Mouse (Mus musculus) kidney, embryonic 16.5 days (tissue): ENCODE data around the gene Lypd5. TPM values are rescaled to one million over a fixed set of nuclear protein-coding genes. Genes with fewer than 3 reads are reported as not detected.
A peak's percentile ranks its signal among the peaks of the same experiment; 100 is the strongest.

Experiments used
- ATAC-seq: fragments of 200-750 bp; cut with Nextera tagmentation; 2 replicates; pipeline ENCODE4 v1.8.0; 2017; ENCODE audit warnings: moderate TSS enrichment; ENCODE audit not compliant: low FRiP score, low TSS enrichment
- H3K27ac ChIP-seq: fragments of 300-500 bp; sonication (generic); 2 replicates; pipeline ENCODE4 v1.5.1; 2014; ENCODE audit warnings: low read length
- H3K27me3 ChIP-seq: fragments of 300-500 bp; sonication (generic); 2 replicates; pipeline ENCODE4 v1.6.1; 2014; ENCODE audit warnings: low read length, control low read depth, mixed read lengths; ENCODE audit not compliant: insufficient read depth
- H3K36me3 ChIP-seq: fragments of 300-500 bp; sonication (generic); 2 replicates; pipeline ENCODE4 v1.6.1; 2014; ENCODE audit warnings: low read length, control low read depth, mixed read lengths; ENCODE audit not compliant: insufficient read depth
- H3K4me1 ChIP-seq: fragments of 300-500 bp; sonication (generic); 2 replicates; pipeline ENCODE4 v1.6.1; 2014; ENCODE audit warnings: low read length, control low read depth, mixed read lengths; ENCODE audit not compliant: insufficient read depth
- H3K4me2 ChIP-seq: fragments of 300-500 bp; sonication (generic); replicated peaks from 2 replicates; pipeline ENCODE4 v1.6.1; 2014; ENCODE audit warnings: low read depth, low read length
- H3K4me3 ChIP-seq: fragments of 300-500 bp; sonication (generic); 2 replicates; pipeline ENCODE4 v1.5.1; 2014; ENCODE audit warnings: mild to moderate bottlenecking, low read length
- H3K9ac ChIP-seq: fragments of 300-500 bp; sonication (generic); replicated peaks from 2 replicates; pipeline ENCODE4 v1.6.1; 2014; ENCODE audit warnings: low read length
- H3K9me3 ChIP-seq: fragments of 300-500 bp; sonication (generic); 2 replicates; pipeline ENCODE4 v1.6.1; 2016; ENCODE audit warnings: low read length, control low read depth
- WGBS: fragments of 180-500 bp; shearing (Covaris S2); extraction: QIAGEN DNeasy Blood & Tissue Kit; methylation state at CpG from one replicate; pipeline ENCODE4 v1.1.7; 2014; 5-methylcytosine and 5-hydroxymethylcytosine counted together
- polyA plus RNA-seq: library from polyadenylated mRNA; unstranded; fragments of >200 nt; fragmentation: Nextera tagmentation; extraction: Ambion mirVana; gene quantifications from 2 replicates; pipeline ENCODE4 v1.2.1, GENCODE M21; 2015

Gene Lypd5
- polyA plus RNA-seq, 1 experiment from 2014 or later = not detected

DNA sequence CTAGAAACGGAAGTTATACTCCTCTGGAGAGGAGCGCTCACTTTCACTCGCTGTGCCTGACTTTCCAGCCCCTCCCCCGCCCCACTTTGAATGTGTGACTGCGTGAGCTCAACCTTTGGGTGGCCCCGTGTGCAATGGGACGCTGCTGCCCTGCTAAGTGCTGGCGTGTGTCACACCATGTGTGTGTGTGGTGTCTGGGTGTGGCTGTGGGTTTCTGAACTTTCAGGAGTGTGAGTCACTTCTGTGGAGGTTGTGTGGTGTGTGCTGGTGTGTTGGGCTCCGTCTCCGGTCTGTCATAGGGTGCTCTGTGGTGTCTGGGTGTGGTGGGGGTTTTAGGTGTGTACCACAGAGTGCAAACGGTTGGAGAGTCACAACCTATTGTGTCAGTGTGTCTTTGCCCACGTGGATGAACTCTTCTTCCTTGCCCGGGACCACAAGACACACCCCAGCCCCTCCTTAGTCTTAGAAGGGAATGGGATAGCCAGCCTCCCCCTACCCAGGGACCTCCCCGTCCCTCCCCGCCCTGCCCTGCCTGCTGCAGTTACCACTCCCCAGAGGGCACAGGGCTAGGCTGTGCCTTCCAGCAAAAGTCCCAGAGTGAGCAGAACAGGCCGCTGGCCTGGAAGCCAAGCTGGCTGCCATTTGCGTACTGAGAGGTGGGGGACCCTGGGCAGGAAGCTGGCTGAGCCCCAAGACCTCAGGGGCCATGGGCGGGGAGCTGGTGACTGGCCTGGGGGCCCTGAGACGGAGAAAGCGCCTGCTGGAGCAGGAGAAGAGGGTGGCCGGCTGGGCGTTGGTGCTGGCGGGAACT lies 20.9 kb downstream of the Lypd5 start, which contains the start of gene Kcnn4:
Gene Kcnn4, plus strand, starts transcription at position 533 of the 811 bp plus-strand sequence.
- Histone ChIP-seq H3K4me3 (no peak within 1 kb of the TSS), H3K36me3 (no peaks in the 10 kb centered on the region), H3K27me3 (no peaks in the 10 kb centered on the region), H3K9ac (peak within 1 kb of the TSS; percentile 31; the same call in 1 of the 2 replicates), H3K4me2 (peak within 1 kb of the TSS; percentile 18; the same call in 1 of the 2 replicates), H3K4me1 (peaks cover 16% of the 10 kb centered on the region; the same call in 1 of the 2 replicates), H3K9me3 (no peaks in the 10 kb centered on the region), H3K27ac (no peak within 1 kb of the TSS)
- peak; percentile 46; the same call in 1 of the 2 replicates for ATAC-seq
- WGBS = 34% methylated on average over 22 of the region's 23 CpGs

DNA sequence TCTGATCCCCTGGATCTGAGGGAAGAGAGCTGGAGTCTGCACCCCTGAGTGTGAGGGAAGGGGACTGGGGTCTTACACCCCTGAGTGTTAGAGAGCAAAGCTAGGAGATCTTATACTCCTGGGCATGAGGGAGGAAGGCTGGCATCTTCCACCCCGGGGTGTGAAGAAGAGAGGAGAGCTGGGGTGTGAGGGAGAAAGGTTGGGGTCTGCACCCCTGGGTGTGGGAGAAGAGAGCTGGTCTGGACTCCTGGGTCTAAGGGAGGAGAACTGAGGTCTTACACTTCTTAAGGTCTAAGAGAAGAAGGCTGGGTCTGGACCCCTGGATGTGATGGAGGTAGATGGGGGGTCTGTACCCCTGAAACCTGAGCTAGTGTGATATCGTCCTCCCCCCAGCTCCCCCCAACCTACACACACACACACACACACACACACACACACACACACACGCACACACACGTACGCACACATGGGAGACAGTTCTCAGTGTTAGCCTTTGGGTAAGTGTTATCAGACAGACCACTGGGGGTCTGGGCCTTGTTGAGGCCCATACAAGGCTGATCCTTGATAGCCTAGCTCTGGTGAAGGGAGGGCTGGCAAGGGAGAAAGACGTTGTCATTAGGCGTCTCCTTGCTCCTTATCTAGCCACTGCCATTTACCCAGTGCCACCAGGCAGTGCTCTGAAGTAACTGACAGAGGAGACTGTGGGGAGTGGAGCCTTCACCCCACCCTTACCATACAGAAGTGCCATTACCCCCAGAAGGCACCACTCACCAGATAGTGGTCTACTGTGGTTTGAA lies 22.2 kb downstream of the Lypd5 start:
- Histone ChIP-seq H3K9me3 (no peaks in the 10 kb centered on the region), H3K4me3 (no peak overlapping the region), H3K27ac (no peak overlapping the region), H3K9ac (peak overlapping the region; percentile 24; the same call in 1 of the 2 replicates), H3K4me1 (peaks cover 16% of the 10 kb centered on the region; the same call in 1 of the 2 replicates), H3K4me2 (no peak overlapping the region), H3K27me3 (no peaks in the 10 kb centered on the region), H3K36me3 (no peaks in the 10 kb centered on the region)
- ATAC-seq = no peak; the same call in 1 of the 2 replicates
- WGBS = 83% methylated on average over 6 of the region's 7 CpGs

DNA sequence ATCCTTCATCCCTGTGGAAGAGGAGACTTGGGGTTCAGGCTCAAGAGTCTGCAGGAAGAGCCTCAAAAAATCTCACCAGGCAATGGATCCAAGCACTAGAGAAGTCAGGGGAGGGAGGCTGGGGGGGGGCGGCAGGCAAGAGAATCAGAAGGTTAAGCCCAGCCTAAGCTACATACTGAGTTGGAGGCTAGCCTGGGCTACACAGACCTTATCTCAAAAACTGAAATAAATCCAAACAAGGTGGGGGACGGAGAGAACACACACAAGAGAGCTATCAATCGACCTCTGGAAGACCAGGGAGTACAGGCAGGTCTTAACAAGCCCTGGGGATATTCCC lies 22.8 kb downstream of the Lypd5 start:
- Histone ChIP-seq H3K4me2 (no peak overlapping the region), H3K4me1 (peaks cover 17% of the 10 kb centered on the region; the same call in 1 of the 2 replicates), H3K9me3 (no peaks in the 10 kb centered on the region), H3K27me3 (no peaks in the 10 kb centered on the region), H3K27ac (no peak overlapping the region), H3K36me3 (no peaks in the 10 kb centered on the region), H3K9ac (no peak overlapping the region), H3K4me3 (no peak overlapping the region)
- WGBS = 62% methylated on average over 3 of the region's 3 CpGs
- no peak for ATAC-seq

GRCm38 (mm10) chr7:24372300-24372699 lies 23.3 kb downstream of the Lypd5 start:
- 59% methylated on average over 11 of the region's 11 CpGs for WGBS
- Histone ChIP-seq H3K4me1 (peaks cover 22% of the 10 kb centered on the region), H3K27me3 (no peaks in the 10 kb centered on the region), H3K27ac (0 out of 2 replicates have a peak overlapping the region, but pooled peaks have one; percentile 51), H3K4me2 (no peak overlapping the region), H3K9ac (no peak overlapping the region), H3K9me3 (no peaks in the 10 kb centered on the region), H3K4me3 (no peak overlapping the region), H3K36me3 (no peaks in the 10 kb centered on the region)
- no peak for ATAC-seq

DNA sequence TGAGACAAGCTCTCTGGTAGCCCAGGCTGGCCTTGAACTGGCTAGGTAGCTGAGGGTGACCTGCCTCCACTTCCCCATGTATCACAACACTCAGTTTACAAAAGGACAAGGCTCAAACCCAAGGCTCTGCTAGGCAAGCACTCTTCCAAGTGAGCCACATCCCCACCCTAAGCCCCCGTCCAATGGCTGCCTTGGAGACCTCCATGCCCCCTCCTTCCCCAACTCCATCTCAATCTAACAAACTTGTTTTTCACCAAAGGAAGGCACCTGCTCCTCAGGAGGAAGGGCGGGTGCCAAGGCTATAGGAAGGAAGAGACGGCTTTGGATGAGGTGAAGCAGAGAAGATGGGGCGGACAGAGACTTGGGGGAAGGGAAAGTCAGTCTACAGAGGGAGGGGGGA lies 23.8 kb downstream of the Lypd5 start:
- ATAC-seq = no peak
- Histone ChIP-seq H3K9ac (no peak overlapping the region), H3K36me3 (no peaks in the 10 kb centered on the region), H3K4me3 (no peak overlapping the region), H3K9me3 (no peaks in the 10 kb centered on the region), H3K4me1 (peaks cover 25% of the 10 kb centered on the region), H3K27me3 (no peaks in the 10 kb centered on the region), H3K4me2 (no peak overlapping the region), H3K27ac (peak overlapping the region; percentile 51; the same call in 1 of the 2 replicates)
- 77% methylated on average over 3 of the region's 4 CpGs for WGBS

- Histone ChIP-seq H3K9ac (no peak overlapping the region), H3K4me2 (no peak overlapping the region), H3K9me3 (no peaks in the 10 kb centered on the region), H3K36me3 (no peaks in the 10 kb centered on the region), H3K27ac (peak overlapping the region; percentile 51), H3K27me3 (no peaks in the 10 kb centered on the region), H3K4me3 (no peak overlapping the region), H3K4me1 (peaks cover 25% of the 10 kb centered on the region)
- 41% methylated on average over 20 of the region's 20 CpGs for WGBS
- ATAC-seq = peak; percentile 30; the same call in 1 of the 2 replicates
Observed at GRCm38 (mm10) chr7:24373538-24374379, 24.8 kb downstream of the Lypd5 start.

DNA sequence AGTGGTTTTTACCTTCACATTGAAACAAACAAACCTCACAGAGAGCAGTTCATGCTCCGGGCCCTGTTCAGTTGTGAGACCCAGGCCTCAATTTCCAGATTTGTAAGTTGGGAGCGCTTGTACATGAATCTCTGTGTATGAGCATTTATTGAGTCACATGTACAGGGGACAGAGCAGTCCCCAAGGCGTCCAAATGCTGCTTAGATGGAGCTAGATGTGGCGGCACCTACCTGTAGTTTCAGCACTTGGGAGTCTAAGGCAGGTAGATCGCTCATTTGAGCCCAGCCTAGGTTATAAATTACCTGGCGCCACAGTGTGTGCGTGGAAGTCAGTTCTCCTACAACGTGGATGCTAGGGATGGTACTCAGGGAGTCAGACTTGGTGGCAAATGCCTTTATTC lies 27.5 kb downstream of the Lypd5 start:
- ATAC-seq = no peak
- H3K9ac ChIP-seq = no peak overlapping the region
- no peaks in the 10 kb centered on the region for H3K36me3 ChIP-seq
- peaks cover 28% of the 10 kb centered on the region for H3K4me1 ChIP-seq
- WGBS = 81% methylated on average over 8 of the region's 8 CpGs
- H3K27me3 ChIP-seq = no peaks in the 10 kb centered on the region
- no peaks in the 10 kb centered on the region for H3K9me3 ChIP-seq
- no peak overlapping the region for H3K4me3 ChIP-seq
- no peak overlapping the region for H3K27ac ChIP-seq
- no peak overlapping the region for H3K4me2 ChIP-seq

DNA sequence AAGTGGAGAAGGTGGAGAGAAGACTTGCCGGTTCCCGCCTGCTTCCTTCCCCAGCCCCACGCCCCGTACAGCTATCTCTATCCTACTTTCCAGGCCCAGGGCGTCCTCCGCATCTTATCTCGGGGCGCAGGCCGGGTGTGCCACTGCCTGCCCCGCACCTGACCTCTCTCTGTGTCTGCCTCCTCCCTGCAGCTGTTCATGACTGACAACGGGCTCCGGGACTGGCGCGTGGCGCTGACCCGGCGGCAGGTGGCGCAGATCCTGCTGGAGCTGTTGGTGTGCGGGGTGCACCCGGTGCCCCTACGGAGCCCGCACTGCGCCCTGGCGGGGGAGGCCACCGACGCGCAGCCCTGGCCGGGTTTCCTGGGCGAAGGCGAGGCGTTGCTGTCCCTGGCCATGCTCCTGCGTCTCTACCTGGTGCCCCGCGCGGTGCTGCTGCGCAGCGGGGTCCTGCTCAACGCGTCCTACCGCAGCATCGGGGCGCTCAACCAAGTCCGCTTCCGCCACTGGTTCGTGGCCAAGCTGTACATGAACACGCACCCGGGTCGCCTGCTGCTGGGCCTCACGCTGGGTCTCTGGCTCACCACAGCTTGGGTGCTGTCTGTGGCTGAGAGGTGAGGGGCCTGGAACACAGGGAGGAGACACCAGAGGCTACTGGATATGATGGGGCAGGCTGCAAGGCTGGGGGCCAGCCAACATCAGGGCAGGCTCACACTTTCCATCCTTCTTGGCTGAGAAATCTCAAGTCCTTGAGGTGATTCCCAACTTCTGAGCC lies 28.3 kb downstream of the Lypd5 start:
- H3K9ac ChIP-seq = peak overlapping the region; percentile 60
- H3K4me1 ChIP-seq = peaks cover 28% of the 10 kb centered on the region
- H3K9me3 ChIP-seq = no peaks in the 10 kb centered on the region
- WGBS = 6% methylated on average over 49 of the region's 49 CpGs
- no peaks in the 10 kb centered on the region for H3K36me3 ChIP-seq
- H3K27ac ChIP-seq = no peak overlapping the region
- H3K4me2 ChIP-seq = peak overlapping the region; percentile 50
- no peaks in the 10 kb centered on the region for H3K27me3 ChIP-seq
- H3K4me3 ChIP-seq = peak overlapping the region; percentile 31
- peak; percentile 37 for ATAC-seq
